Mouse (Mus musculus): ENCODE data around the gene Atp2b4. TPM values are rescaled to one million over a fixed set of nuclear protein-coding genes. Genes with fewer than 3 reads are reported as not detected.

The Atp2b4 gene
- total RNA-seq (2021): 10 to 100 TPM; 49.9 to 55.6 TPM
- long read RNA-seq, experiment 1, partial matches to known transcripts: 0 of 3 reads
- long read RNA-seq, experiment 1, other reads (novel, unspliced or antisense): 3 of 3 reads
- long read RNA-seq, experiment 2, partial matches to known transcripts: 2 of 12 reads
- long read RNA-seq, experiment 2, other reads (novel, unspliced or antisense): 10 of 12 reads

- peak; percentile 91 to 96 for DNase-seq (ENCODE audit: low spot score in 2 of 2)
Measured at GRCm38 (mm10) chr1:133800948-133801393, at the start of gene Atp2b4. Gene Atp2b4, minus strand, starts transcription at chr1:133801041.

GRCm38 (mm10) chr1:133844734-133845133, 43.9 kb upstream of the Atp2b4 start:
- DNase-seq (ENCODE audit: low spot score in 2 of 2): no peak

- DNase-seq (ENCODE audit: low spot score in 2 of 2): no peak
Measured at GRCm38 (mm10) chr1:133843900-133844299, 43.1 kb upstream of the Atp2b4 start.

DNA sequence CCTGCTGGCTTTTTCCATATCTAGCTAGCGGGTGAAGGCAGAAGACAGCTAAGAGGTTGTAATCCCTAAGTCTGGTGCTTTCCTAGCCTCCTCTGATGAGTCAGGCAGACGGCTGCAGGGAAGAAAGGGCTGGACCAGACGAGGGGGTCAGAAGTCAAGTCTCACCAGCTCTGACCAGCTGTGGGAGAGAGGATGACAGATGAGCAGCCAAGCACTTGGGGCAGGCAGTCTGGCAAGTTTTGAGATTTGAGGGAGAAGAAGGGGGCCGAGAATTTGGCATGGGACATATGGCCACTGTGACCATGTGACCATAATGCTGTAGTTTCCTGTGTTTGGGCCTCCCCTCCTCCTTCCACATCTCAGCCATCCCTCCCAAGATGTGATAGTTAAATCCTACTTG, 42.5 kb upstream of the Atp2b4 start:
- DNase-seq (ENCODE audit: low spot score in 2 of 2): no peak

GRCm38 (mm10) chr1:133842074-133842725, 41.4 kb upstream of the Atp2b4 start:
- DNase-seq (ENCODE audit: low spot score in 2 of 2): no peak

GRCm38 (mm10) chr1:133841171-133841926, 40.5 kb upstream of the Atp2b4 start:
- DNase-seq (ENCODE audit: low spot score in 2 of 2): no peak

DNA sequence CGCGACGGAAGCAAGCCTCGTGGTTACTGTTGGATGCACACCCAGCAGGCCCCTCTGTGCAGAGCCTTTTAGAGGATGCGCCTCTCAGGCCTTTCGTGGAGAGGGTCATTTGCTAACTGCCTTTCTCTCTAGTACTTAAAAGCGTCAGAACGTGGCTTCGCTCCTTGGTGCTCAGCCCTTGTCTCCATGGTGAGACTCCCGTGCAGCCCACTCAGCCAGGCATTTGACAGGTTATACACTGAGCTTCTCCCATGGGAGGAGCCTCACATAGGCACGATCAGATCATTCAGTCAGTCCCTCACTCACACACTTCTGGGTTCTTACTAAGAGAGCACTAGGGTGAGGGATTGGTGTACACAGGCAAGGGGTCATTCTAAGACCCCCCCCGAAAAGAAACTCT, 39.7 kb upstream of the Atp2b4 start:
- no peak for DNase-seq (ENCODE audit: low spot score in 2 of 2)

- peak in 1 of 2 experiments; percentile 17 for DNase-seq (ENCODE audit: low spot score in 2 of 2)
Measured at GRCm38 (mm10) chr1:133834309-133834708, 33.5 kb upstream of the Atp2b4 start.

- no peak for DNase-seq (ENCODE audit: low spot score in 2 of 2)
Measured at GRCm38 (mm10) chr1:133832781-133833180, 31.9 kb upstream of the Atp2b4 start.

GRCm38 (mm10) chr1:133826193-133826592, 25.4 kb upstream of the Atp2b4 start:
- DNase-seq (ENCODE audit: low spot score in 2 of 2): no peak

GRCm38 (mm10) chr1:133825543-133825942, 24.7 kb upstream of the Atp2b4 start:
- DNase-seq (ENCODE audit: low spot score in 2 of 2): peak in 1 of 2 experiments; percentile 8

GRCm38 (mm10) chr1:133825140-133825539, 24.3 kb upstream of the Atp2b4 start:
- no peak for DNase-seq (ENCODE audit: low spot score in 2 of 2)

DNA sequence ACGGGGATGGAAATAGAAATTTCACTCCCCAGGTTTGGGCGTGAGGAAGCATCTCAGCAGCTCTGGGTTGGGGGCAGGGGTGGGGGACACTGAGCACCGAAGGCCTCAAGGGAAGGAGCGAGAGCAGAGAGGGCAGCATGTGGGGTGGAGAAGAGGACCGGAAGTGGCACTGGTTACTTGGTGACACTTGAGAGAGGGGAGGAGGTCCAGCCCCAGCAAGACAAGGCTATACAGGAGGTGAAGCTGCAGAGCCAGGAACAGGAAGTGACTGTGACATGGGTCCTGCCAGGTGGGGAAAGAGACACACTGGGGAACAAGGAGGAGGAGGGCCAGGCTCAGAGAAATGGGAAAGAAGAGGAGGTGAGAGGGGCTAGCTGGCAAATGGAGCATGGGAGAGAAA, 20.3 kb upstream of the Atp2b4 start:
- no peak for DNase-seq (ENCODE audit: low spot score in 2 of 2)

DNA sequence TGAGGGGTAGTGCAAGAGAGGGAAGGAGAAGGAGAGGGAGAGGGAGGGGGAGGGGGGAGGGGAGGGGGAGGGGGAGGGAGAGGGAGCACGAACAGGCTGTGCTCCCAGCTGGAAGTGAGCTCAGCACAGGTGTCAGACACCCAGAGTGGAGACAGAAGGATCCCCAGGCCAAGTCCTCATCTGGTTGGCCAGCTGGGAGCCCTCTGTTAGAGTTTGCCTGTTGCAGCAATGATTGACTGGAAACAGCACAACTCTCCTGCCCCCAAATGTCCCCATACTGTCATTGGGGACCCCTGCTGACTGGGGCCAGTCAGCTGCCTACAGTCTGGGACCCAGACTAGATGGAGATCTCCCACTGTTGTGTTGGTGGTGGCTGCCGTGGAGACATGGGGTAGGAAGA, 19.3 kb upstream of the Atp2b4 start:
- no peak for DNase-seq (ENCODE audit: low spot score in 2 of 2)

- no peak for DNase-seq (ENCODE audit: low spot score in 2 of 2)
Measured at GRCm38 (mm10) chr1:133818531-133818930, 17.7 kb upstream of the Atp2b4 start.

GRCm38 (mm10) chr1:133815747-133816491, 15.1 kb upstream of the Atp2b4 start:
- DNase-seq (ENCODE audit: low spot score in 2 of 2): no peak

- DNase-seq (ENCODE audit: low spot score in 2 of 2): no peak
Measured at GRCm38 (mm10) chr1:133809376-133809775, 8.5 kb upstream of the Atp2b4 start.

- no peak for DNase-seq (ENCODE audit: low spot score in 2 of 2)
Measured at GRCm38 (mm10) chr1:133808020-133808419, 7.2 kb upstream of the Atp2b4 start.

- DNase-seq (ENCODE audit: low spot score in 2 of 2): no peak
Measured at GRCm38 (mm10) chr1:133801743-133802142, 902 bp upstream of the Atp2b4 start.

GRCm38 (mm10) chr1:133800512-133800911, 329 bp downstream of the Atp2b4 start:
- DNase-seq (ENCODE audit: low spot score in 2 of 2): no peak

DNA sequence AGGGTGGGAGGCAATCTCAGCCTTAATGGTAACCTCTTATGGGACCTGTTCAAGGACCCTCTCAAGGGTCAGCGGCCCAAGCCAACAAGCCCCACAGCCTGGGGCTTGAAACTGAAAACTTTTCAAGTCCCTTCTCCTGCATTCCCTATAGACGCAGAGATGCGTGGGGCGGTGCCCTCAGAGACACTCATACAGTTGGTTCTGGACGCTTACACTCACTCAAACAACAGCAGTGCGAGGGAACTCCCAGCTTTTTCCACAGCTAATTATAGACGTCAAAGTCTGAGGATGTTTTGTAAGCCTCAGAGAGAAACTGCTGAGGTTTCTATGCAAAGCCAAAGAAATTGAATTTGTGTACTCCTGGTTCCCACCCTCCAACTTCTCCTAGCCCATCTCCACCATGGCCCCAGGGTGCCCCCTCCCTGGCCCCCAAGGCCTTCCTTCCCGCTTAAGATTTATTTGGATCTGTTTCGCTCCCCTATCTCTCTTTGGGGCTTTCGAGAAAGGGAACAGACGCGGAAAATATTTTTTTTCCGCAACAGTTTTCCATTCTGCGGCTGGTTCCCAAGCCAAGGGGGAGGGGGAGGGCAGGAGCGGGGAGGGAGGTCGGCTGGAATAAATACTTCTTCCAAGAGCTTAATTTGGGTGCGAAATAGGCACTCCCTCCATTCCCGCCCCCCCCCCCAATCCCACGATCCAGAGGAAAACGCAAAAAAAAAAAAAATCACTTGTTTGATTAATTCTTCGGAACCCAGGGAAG, 975 bp downstream of the Atp2b4 start:
- DNase-seq (ENCODE audit: low spot score in 2 of 2): no peak

Data from adrenal gland, postnatal 4 days (tissue).